Mouse (Mus musculus): ENCODE results near the gene Slc9a8. TPM values are rescaled to one million over a fixed set of nuclear protein-coding genes. Genes with fewer than 3 reads are reported as not detected.

The Slc9a8 gene
- polyA plus RNA-seq, 1 experiment = 41.7 TPM

DNA sequence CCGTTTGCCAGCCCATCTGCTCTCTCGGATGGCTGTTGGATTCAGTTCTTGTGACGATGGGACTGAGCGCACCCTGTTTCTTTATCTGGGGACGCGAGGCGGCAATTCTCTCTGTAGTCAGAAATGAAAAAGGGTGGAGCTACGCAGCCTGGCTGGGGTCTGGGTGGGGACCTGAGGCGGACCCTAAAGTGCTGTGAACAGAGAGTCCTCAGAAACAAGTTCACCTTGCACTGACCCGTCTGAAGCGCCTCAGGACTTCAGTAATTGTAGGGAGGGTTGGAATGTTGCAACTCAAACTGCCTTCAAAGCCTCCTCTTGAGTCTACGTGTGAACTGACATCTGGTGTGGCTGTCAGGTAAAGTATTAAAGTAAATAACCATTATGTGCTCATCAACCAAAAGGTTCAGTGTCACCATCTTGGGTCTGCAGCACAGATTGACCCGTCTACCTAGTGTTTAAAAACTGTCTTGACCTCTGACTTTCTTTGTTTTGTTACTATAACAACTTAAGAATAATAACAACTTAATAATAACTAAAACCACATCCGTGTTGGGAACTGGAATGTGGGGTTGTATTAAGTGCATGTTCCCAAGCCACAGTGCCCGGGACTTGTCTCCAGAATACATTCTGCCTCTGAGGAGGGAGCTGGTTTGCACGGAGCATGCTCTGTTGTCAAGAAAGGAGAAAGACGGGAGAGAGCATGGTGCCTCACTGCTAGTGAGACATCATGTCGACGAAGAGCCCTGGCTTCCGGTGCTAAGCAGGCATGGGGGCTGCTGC, 16.2 kb upstream of the Slc9a8 start:
- no peak overlapping the region for H3K4me3 ChIP-seq (replicated peaks; ENCODE audit: extremely low read depth, low read depth, low read length)

DNA sequence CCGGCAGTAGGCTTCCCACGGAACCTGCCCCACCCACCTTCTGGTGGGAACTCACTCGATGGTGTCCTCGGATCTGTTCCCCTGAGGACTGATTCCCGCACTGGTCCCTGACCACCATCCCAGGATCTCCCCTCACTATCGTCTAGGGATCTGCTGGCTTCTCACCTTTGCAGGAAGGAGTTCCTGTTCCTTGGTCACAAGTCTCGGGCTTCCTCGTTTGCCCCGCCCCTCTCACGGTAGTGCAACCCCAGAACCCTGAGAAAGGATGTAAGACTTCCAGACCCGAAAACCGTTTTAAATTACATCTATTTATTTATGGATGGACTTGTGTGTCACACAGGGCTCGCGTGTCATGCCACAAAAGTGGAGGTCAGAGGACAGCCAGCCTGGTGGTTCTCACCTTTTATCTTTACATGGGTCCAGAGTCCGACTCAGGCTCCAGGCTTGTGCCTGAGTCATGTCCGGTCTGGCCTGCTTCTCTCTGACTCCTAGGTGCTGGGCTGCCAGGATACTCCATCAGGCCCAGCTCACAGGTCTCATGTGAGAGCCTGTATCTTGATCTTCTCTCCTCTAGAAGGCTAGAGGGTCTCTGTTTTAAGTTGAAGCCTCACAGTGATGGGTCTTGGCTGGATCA, 14.1 kb upstream of the Slc9a8 start:
- no peak for TF ChIP-seq CTCF (IDR thresholded peaks at IDR 0.05; ENCODE audit: insufficient read depth, low read length)
- no peak for TF ChIP-seq POLR2A (IDR thresholded peaks at IDR 0.05; ENCODE audit: borderline replicate concordance, extremely low read depth, low read depth, low read length)
- Histone ChIP-seq H3K4me3 (replicated peaks; ENCODE audit: extremely low read depth, low read depth, low read length) (no peak overlapping the region), H3K4me1 (ENCODE audit: control insufficient read depth, insufficient read depth, low read length) (no peaks in the 10 kb centered on the region)
- WGBS = 91% methylated on average over 16 of the region's 16 CpGs
- DNase-seq = no peak

More for the DNA sequence above, 16.2 kb upstream of the Slc9a8 start:
- TF ChIP-seq CTCF (IDR thresholded peaks at IDR 0.05; ENCODE audit: insufficient read depth, low read length) = no peak
- no peaks in the 10 kb centered on the region for H3K4me1 ChIP-seq (ENCODE audit: control insufficient read depth, insufficient read depth, low read length)
- DNase-seq = no peak
- WGBS = 60% methylated on average over 20 of the region's 20 CpGs

DNA sequence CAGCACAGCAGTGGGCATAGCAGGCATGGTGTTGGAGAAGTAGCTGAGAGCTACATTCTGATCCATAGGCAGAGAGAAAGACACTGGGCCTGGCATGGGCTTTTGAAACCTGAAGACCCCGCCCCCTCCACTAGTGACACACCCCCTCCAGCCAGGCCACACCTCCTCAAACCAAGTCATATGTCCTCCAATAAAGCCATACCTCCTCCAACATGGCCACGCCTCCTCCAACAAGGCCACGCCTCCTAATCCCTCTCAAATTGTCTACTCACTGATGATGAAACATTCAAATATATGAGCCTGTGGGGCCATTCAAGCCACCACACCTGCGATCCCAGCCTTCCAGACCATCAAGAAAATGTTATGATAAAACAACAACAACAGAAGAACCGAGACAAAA, 7.1 kb upstream of the Slc9a8 start:
- TF ChIP-seq POLR2A (IDR thresholded peaks at IDR 0.05; ENCODE audit: borderline replicate concordance, extremely low read depth, low read depth, low read length) (no peak), CTCF (IDR thresholded peaks at IDR 0.05; ENCODE audit: insufficient read depth, low read length) (no peak)
- 94% methylated on average over 5 of the region's 5 CpGs for WGBS
- DNase-seq = no peak
- H3K4me3 ChIP-seq (replicated peaks; ENCODE audit: extremely low read depth, low read depth, low read length) = no peak overlapping the region
- H3K4me1 ChIP-seq (ENCODE audit: control insufficient read depth, insufficient read depth, low read length) = no peaks in the 10 kb centered on the region

- TF ChIP-seq CTCF (IDR thresholded peaks at IDR 0.05; ENCODE audit: insufficient read depth, low read length) (no peak), POLR2A (IDR thresholded peaks at IDR 0.05; ENCODE audit: borderline replicate concordance, extremely low read depth, low read depth, low read length) (no peak)
- no peak overlapping the region for H3K4me3 ChIP-seq (replicated peaks; ENCODE audit: extremely low read depth, low read depth, low read length)
- H3K4me1 ChIP-seq (ENCODE audit: control insufficient read depth, insufficient read depth, low read length) = peaks cover 3% of the 10 kb centered on the region; the same call in 1 of the 2 replicates
- 62% methylated on average over 9 of the region's 9 CpGs for WGBS
- no peak for DNase-seq
These were observed 5.4 kb upstream of the Slc9a8 start for GRCm38 (mm10) chr2:167415970-167416563.

DNA sequence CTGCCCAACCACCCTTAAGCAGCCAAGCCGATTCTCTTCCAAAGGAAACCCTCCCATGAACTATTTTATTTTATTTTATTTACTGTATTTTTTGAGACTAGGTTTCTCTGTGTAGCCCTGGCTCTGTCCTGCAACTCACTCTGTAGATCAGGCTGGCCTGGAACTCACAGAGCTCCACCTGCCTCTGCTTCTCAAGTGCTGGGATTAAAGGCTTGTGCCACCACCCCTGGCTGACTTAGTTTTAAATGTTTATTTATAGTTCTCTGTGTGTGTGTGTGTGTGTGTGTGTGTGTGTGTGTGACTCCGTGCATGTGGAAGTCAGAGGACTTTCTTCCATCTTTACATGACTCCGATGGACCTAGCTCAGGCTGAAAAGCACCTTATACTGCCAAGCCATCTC, 4.5 kb upstream of the Slc9a8 start:
- DNase-seq = no peak
- TF ChIP-seq CTCF (IDR thresholded peaks at IDR 0.05; ENCODE audit: insufficient read depth, low read length) = no peak
- TF ChIP-seq POLR2A (IDR thresholded peaks at IDR 0.05; ENCODE audit: borderline replicate concordance, extremely low read depth, low read depth, low read length) = no peak
- WGBS = 68% methylated on average over 3 of the region's 3 CpGs
- Histone ChIP-seq H3K4me1 (ENCODE audit: control insufficient read depth, insufficient read depth, low read length) (peaks cover 3% of the 10 kb centered on the region; the same call in 1 of the 2 replicates), H3K4me3 (replicated peaks; ENCODE audit: extremely low read depth, low read depth, low read length) (no peak overlapping the region)

DNA sequence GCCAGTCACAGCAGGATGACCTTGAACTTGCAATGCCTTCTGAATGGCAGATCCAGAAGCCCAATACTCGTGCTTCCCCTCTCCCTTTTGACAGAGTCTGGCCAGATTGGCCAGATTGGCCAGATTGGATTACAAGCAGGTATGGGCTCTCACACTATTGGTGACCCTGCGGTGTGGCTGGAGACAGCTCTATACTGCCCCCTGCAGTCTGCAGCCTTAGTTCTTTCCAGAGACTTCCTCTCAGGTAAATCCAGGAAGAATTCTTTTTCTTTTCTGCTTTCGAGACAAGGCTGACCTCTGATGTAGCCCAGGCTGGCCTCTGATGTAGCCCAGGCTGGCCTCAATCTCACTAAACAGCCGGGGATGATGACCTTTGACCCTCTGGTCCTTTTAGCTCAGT, 3.8 kb upstream of the Slc9a8 start:
- WGBS = 24% methylated on average over 4 of the region's 4 CpGs
- Histone ChIP-seq H3K4me1 (ENCODE audit: control insufficient read depth, insufficient read depth, low read length) (peaks cover 8% of the 10 kb centered on the region), H3K4me3 (replicated peaks; ENCODE audit: extremely low read depth, low read depth, low read length) (no peak overlapping the region)
- peak; percentile 75 for DNase-seq
- no peak for TF ChIP-seq POLR2A (IDR thresholded peaks at IDR 0.05; ENCODE audit: borderline replicate concordance, extremely low read depth, low read depth, low read length)
- TF ChIP-seq CTCF (IDR thresholded peaks at IDR 0.05; ENCODE audit: insufficient read depth, low read length) = peak; percentile 82

DNA sequence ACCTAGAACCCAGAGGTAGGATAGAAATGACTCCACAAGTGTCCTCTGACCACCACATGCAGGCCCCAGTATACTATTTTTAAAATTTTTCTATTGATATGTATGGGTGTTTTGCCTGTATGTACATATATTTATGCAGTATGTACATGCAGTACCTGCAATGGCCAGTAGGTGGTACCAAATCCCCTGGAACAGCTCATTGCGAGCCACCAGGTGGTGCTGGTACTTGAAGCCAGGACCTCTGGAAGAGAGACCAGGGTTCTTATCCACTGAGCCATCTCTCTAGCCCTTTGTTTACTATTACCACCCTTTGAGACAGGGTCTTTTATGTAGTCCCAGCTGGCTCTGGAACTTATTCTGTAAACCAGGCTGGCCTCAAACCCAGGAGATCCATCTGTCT, 2.3 kb upstream of the Slc9a8 start:
- TF ChIP-seq POLR2A (IDR thresholded peaks at IDR 0.05; ENCODE audit: borderline replicate concordance, extremely low read depth, low read depth, low read length) (no peak), CTCF (IDR thresholded peaks at IDR 0.05; ENCODE audit: insufficient read depth, low read length) (peak; percentile 94)
- H3K4me1 ChIP-seq (ENCODE audit: control insufficient read depth, insufficient read depth, low read length) = peaks cover 9% of the 10 kb centered on the region
- H3K4me3 ChIP-seq (replicated peaks; ENCODE audit: extremely low read depth, low read depth, low read length) = no peak overlapping the region
- DNase-seq = peak; percentile 64
- WGBS = 18% methylated on average over 1 of the region's 1 CpGs

DNA sequence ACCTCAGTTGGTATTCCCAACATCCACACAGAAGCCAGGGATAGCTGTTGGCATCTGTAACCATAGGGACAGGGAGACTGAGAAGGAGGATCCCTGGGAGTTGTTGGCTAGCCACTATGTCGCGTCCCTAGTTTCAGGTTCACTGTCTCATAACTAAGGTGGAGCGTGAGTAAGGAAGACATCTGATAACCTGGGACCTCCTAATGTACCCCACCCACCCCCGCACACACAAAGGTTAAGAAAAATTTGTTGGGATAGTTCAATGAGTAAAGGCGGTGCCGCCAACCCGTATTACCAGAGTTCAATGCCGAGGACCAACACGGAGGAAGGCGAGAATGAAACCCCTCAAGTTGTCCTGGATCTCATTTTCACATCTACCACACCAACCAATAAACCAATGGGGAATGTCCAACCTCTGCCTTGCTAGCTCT, 686 bp upstream of the Slc9a8 start:
- DNase-seq = peak; percentile 13
- Histone ChIP-seq H3K4me3 (replicated peaks; ENCODE audit: extremely low read depth, low read depth, low read length) (peak overlapping the region; percentile 39), H3K4me1 (ENCODE audit: control insufficient read depth, insufficient read depth, low read length) (peaks cover 9% of the 10 kb centered on the region)
- 11% methylated on average over 10 of the region's 10 CpGs for WGBS
- TF ChIP-seq CTCF (IDR thresholded peaks at IDR 0.05; ENCODE audit: insufficient read depth, low read length) = no peak
- TF ChIP-seq POLR2A (IDR thresholded peaks at IDR 0.05; ENCODE audit: borderline replicate concordance, extremely low read depth, low read depth, low read length) = no peak

DNA sequence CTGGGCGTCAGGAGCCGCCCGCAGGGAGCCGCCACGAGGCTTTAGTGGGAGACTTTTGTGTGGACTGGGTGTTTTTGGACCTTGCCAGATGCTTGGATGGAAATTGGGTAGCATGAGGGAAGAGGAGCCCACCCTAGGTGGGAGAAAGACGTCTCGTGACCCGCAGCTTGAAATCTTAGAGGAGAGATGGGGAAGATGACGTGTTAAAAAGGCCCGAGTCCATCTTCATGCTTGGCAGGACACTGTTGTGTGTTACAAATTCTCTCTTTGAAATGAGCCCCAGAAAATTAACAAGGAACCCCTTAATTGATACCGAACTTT, 598 bp downstream of the Slc9a8 start:
- no peak for TF ChIP-seq CTCF (IDR thresholded peaks at IDR 0.05; ENCODE audit: insufficient read depth, low read length)
- TF ChIP-seq POLR2A (IDR thresholded peaks at IDR 0.05; ENCODE audit: borderline replicate concordance, extremely low read depth, low read depth, low read length) = no peak
- no peak for DNase-seq
- H3K4me1 ChIP-seq (ENCODE audit: control insufficient read depth, insufficient read depth, low read length) = peaks cover 9% of the 10 kb centered on the region
- WGBS = 8% methylated on average over 11 of the region's 11 CpGs
- peak overlapping the region; percentile 39 for H3K4me3 ChIP-seq (replicated peaks; ENCODE audit: extremely low read depth, low read depth, low read length)

All from lung, adult 2 months (tissue).